Mouse (Mus musculus) telencephalon, adult 2 months (tissue): Measurements from ENCODE around the gene Adra2c.

Experiments
- DNase-seq: peaks from one replicate; pipeline ENCODE4 v3.0.0-alpha.2; 2011; ENCODE audit warnings: low read depth, low spot score

Gene Adra2c

GRCm38 (mm10) chr5:35311738-35312250, 33.7 kb downstream of the Adra2c start:
- no peak for DNase-seq

- peak; percentile 64 for DNase-seq
Measured at GRCm38 (mm10) chr5:35313231-35313821, 35.2 kb downstream of the Adra2c start.

GRCm38 (mm10) chr5:35313826-35314586, 35.9 kb downstream of the Adra2c start:
- DNase-seq, result no peak

- DNase-seq, result no peak
Measured at GRCm38 (mm10) chr5:35314629-35315028, 36.5 kb downstream of the Adra2c start.

- no peak for DNase-seq
Measured at GRCm38 (mm10) chr5:35315204-35315603, 37.1 kb downstream of the Adra2c start.

GRCm38 (mm10) chr5:35320650-35321049, 42.5 kb downstream of the Adra2c start:
- no peak for DNase-seq

GRCm38 (mm10) chr5:35330822-35331221, 52.7 kb downstream of the Adra2c start:
- peak; percentile 65 for DNase-seq
